Comparison of ENCODE assay signal across 8 mouse cellular contexts in the genomic region with DNA sequence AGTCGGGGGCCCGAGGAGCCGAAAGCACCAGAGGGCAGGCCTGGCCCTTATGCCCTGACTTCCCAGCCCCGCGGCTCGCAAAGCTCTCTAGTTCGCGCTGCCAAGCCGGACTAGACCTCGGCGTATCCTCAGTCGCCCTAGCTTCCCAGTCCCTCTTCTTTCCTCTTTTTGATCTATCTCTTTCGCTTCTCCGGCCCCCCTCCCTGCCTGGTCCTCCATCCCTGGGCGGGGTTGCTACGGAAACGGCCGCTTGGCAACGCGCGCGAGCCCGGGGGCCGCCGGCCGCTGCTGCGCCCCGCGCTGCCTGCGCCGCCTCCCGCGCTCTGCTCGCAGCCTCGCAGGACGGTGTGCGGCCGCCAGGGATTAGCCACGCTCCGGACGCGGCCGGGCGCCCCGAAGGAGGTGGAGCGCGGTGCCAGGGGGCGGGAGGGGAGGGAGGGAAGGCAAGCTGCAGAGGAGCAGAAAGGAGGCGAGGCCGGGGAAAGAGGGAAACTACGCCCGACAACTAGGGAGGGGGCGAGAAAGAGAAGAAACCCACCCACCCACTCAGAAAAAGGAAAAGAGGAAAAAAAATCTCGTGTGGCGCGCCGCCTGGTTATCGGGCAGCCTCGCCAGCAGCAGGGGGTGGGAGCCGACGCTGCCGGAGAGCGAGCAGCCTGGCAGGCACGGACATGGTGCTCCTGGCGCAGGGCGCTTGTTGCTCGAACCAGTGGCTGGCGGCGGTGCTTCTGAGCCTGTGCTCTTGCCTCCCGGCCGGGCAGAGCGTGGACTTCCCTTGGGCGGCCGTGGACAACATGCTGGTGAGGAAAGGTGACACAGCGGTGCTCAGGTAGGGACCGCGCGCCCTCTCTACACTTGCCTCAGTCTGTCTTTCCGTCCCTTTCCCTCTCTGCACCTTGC. TPM values are rescaled to one million over a fixed set of nuclear protein-coding genes. Genes with fewer than 3 reads are reported as not detected.
DNase-seq lines count a peak whose midpoint lies in the region; ATAC-seq and TF ChIP-seq lines count a peak whose summit lies in the region.

A gene (plus strand): TSS at position 271 of the 900 bp plus-strand sequence.

- intact Hi-C loops in heart, postnatal 10 days (cut with DNase I), result no loop called here

- peaks cover 8% of the 10 kb centered on the region for H3K27me3 ChIP-seq in ES-Bruce4 (ENCODE audit: control insufficient read depth, insufficient read depth, low read length, poor library complexity, severe bottlenecking)
- no peaks in the 10 kb centered on the region for H3K27me3 ChIP-seq in forebrain, embryonic 16.5 days (replicated peaks; ENCODE audit: control insufficient read depth, insufficient read depth, low read length)
- peaks cover 42% of the 10 kb centered on the region for H3K27me3 ChIP-seq in liver, postnatal 0 days (ENCODE audit: insufficient read depth, low read length)

- H3K9ac ChIP-seq in ES-Bruce4 (ENCODE audit: low read depth, poor library complexity, severe bottlenecking), result no peak within 1 kb of the TSS
- H3K9ac ChIP-seq in forebrain, embryonic 16.5 days (replicated peaks; ENCODE audit: low read depth, low read length), result peak within 1 kb of the TSS; percentile 70
- no peak within 1 kb of the TSS for H3K9ac ChIP-seq in liver, postnatal 0 days (replicated peaks)

- TF ChIP-seq POLR2A in ES-Bruce4 (IDR thresholded peaks at IDR 0.05; ENCODE audit: insufficient read depth, low read length), result no peak
- TF ChIP-seq POLR2A in olfactory bulb, adult 2 months (IDR thresholded peaks at IDR 0.05; ENCODE audit: insufficient read depth, low read depth, low read length), result peak; percentile 45; the same call in 1 of the 2 replicates

- ATAC-seq in forebrain, embryonic 16.5 days, result peak; percentile 79
- ATAC-seq in liver, postnatal 0 days, result no peak

- H3K4me2 ChIP-seq in forebrain, embryonic 16.5 days (ENCODE audit: low read length), result peak within 1 kb of the TSS; percentile 76
- peak within 1 kb of the TSS; percentile 61 for H3K4me2 ChIP-seq in liver, postnatal 0 days (ENCODE audit: low read depth, low read length)

- H3K4me1 ChIP-seq in ES-Bruce4 (ENCODE audit: control insufficient read depth, insufficient read depth, low read length), result no peaks in the 10 kb centered on the region
- peaks cover 22% of the 10 kb centered on the region for H3K4me1 ChIP-seq in forebrain, embryonic 16.5 days (replicated peaks; ENCODE audit: control insufficient read depth, insufficient read depth, low read length)
- peaks cover 2% of the 10 kb centered on the region; the same call in 1 of the 2 replicates for H3K4me1 ChIP-seq in liver, postnatal 0 days (ENCODE audit: insufficient read depth)
- H3K4me1 ChIP-seq in olfactory bulb, adult 2 months (ENCODE audit: control insufficient read depth, insufficient read depth, low read length), result peaks cover 6% of the 10 kb centered on the region; the same call in 1 of the 2 replicates

- no peaks in the 10 kb centered on the region for H3K36me3 ChIP-seq in ES-Bruce4 (ENCODE audit: control insufficient read depth, insufficient read depth, low read length, poor library complexity, severe bottlenecking)
- no peaks in the 10 kb centered on the region for H3K36me3 ChIP-seq in forebrain, embryonic 16.5 days (ENCODE audit: control insufficient read depth, insufficient read depth)
- H3K36me3 ChIP-seq in liver, postnatal 0 days (replicated peaks; ENCODE audit: insufficient read depth, low read length), result no peaks in the 10 kb centered on the region

- H3K9me3 ChIP-seq in ES-Bruce4 (replicated peaks; ENCODE audit: control insufficient read depth, insufficient read depth, low read length, poor library complexity, severe bottlenecking), result no peaks in the 10 kb centered on the region
- no peaks in the 10 kb centered on the region for H3K9me3 ChIP-seq in forebrain, embryonic 16.5 days (ENCODE audit: control insufficient read depth, low read length)
- no peaks in the 10 kb centered on the region for H3K9me3 ChIP-seq in liver, postnatal 0 days (ENCODE audit: low read length)

- no peak for TF ChIP-seq CTCF in ES-Bruce4 (IDR thresholded peaks at IDR 0.05; ENCODE audit: low read depth, low read length)
- TF ChIP-seq CTCF in layer of hippocampus, adult 2 months (conservative IDR thresholded peaks at IDR 0.05), result peak; percentile 51
- TF ChIP-seq CTCF in liver, postnatal 0 days (IDR thresholded peaks at IDR 0.05; ENCODE audit: low read depth), result no peak
- no peak; the same call in 1 of the 2 replicates for TF ChIP-seq CTCF in olfactory bulb, adult 2 months (IDR thresholded peaks at IDR 0.05; ENCODE audit: insufficient read depth, low read depth, low read length)

- no peak for TF ChIP-seq EP300 in ES-Bruce4 (IDR thresholded peaks at IDR 0.05; ENCODE audit: insufficient read depth, low read depth, low read length)
- TF ChIP-seq EP300 in liver, postnatal 0 days (IDR thresholded peaks at IDR 0.05; ENCODE audit: low read depth), result no peak

- peak within 1 kb of the TSS; percentile 84 for H3K4me3 ChIP-seq in ES-Bruce4 (ENCODE audit: low read depth, low read length)
- peak within 1 kb of the TSS; percentile 73 for H3K4me3 ChIP-seq in forebrain, embryonic 16.5 days (replicated peaks; ENCODE audit: low read length)
- H3K4me3 ChIP-seq in layer of hippocampus, adult 2 months, result peak within 1 kb of the TSS; percentile 94
- peak within 1 kb of the TSS; percentile 36 for H3K4me3 ChIP-seq in liver, postnatal 0 days (ENCODE audit: low read depth, low read length)
- peak within 1 kb of the TSS; percentile 89 for H3K4me3 ChIP-seq in olfactory bulb, adult 2 months (ENCODE audit: insufficient read depth, low read depth, low read length)

- DNase-seq in cerebellum, adult 18-20 months, result peak; percentile 91 to 92
- DNase-seq in heart, postnatal 10 days, result peak; percentile 61 to 68
- DNase-seq in layer of hippocampus, adult 2 months (ENCODE audit: low spot score in 2 of 2), result peak; percentile 87 to 91
- no peak for DNase-seq in liver, postnatal 0 days
- peak; percentile 38 to 53 for DNase-seq in urinary bladder, postnatal 36 days (ENCODE audit: low spot score in 2 of 2)

- no peak within 1 kb of the TSS for H3K27ac ChIP-seq in ES-Bruce4 (ENCODE audit: insufficient read depth, low read length)
- peak within 1 kb of the TSS; percentile 98 for H3K27ac ChIP-seq in forebrain, embryonic 16.5 days (ENCODE audit: low read length)
- peak within 1 kb of the TSS; percentile 100 for H3K27ac ChIP-seq in layer of hippocampus, adult 2 months
- H3K27ac ChIP-seq in liver, postnatal 0 days (ENCODE audit: low read depth), result no peak within 1 kb of the TSS
- H3K27ac ChIP-seq in olfactory bulb, adult 2 months (ENCODE audit: insufficient read depth, low read depth, low read length), result peak within 1 kb of the TSS; percentile 100

- WGBS in forebrain, embryonic 16.5 days, result under 1% methylated on average over 58 of the region's 79 CpGs
- WGBS in liver, postnatal 0 days (ENCODE audit: insufficient replicate concordance), result 2% methylated on average over 72 of the region's 79 CpGs
- under 1% methylated on average over 79 of the region's 79 CpGs for WGBS in olfactory bulb, adult 2 months

RNA-seq across cellular contexts. Expression of the gene that starts here (rescaled TPM):
- polyA plus RNA-seq in ES-Bruce4 (2011; ENCODE audit: insufficient read depth, insufficient read length, low read depth, missing spikeins), result not detected in 2 replicates
- polyA plus RNA-seq in forebrain, embryonic 16.5 days (2015; fragmentation: Nextera tagmentation; extraction: Ambion mirVana), result 38.1 and 44.7 TPM in 2 replicates
- total RNA-seq in heart, postnatal 10 days (2021), result 1 to 10 TPM; 1.9 to 3.3 TPM
- total RNA-seq in layer of hippocampus, adult 2 months (2021), result 100 to 1,000 TPM; 137 to 142 TPM
- polyA plus RNA-seq in liver, postnatal 0 days (2015; fragmentation: Nextera tagmentation; extraction: Ambion mirVana), result 0.02 TPM in 1 of 2 replicates, not detected in the other
- polyA plus RNA-seq in olfactory bulb, adult 2 months (2012; ENCODE audit: insufficient read depth, insufficient read length, low replicate concordance, missing spikeins), result 107 and 504 TPM in 2 replicates

Comparison
In these comparisons a context has a peak if more than half of its experiments do, and no peak if none do; other contexts are left out.
1. RNA of the gene that starts here (total RNA-seq): 137 to 142 TPM in layer of hippocampus, adult 2 months; 1.9 to 3.3 TPM in heart, postnatal 10 days; every median in the first group is over 10 times any median in the second.
2. RNA of the gene that starts here (polyA plus RNA-seq): 107 to 504 TPM in olfactory bulb, adult 2 months and 38.1 to 44.7 TPM in forebrain, embryonic 16.5 days; not detected in ES-Bruce4 and 0.02 TPM in liver, postnatal 0 days; every median in the first group is over 10 times any median in the second.
3. H3K27ac ChIP-seq: peak in forebrain, embryonic 16.5 days (single experiment), layer of hippocampus, adult 2 months (single experiment) and olfactory bulb, adult 2 months (single experiment); none in ES-Bruce4 (single experiment) and liver, postnatal 0 days (single experiment).
4. H3K4me3 ChIP-seq: peak in every context shown above with its lines; median percentile 94 in layer of hippocampus, adult 2 months; 89 in olfactory bulb, adult 2 months; 84 in ES-Bruce4; 73 in forebrain, embryonic 16.5 days; 36 in liver, postnatal 0 days.